Mouse (Mus musculus): ENCODE data around the gene Mrpl42.

The Mrpl42 gene

GRCm38 (mm10) chr10:95515293-95515931 is 13.7 kb upstream of the Mrpl42 start:
- peak; percentile 21 to 43 for DNase-seq (ENCODE audit: low spot score in 2 of 2)

DNA sequence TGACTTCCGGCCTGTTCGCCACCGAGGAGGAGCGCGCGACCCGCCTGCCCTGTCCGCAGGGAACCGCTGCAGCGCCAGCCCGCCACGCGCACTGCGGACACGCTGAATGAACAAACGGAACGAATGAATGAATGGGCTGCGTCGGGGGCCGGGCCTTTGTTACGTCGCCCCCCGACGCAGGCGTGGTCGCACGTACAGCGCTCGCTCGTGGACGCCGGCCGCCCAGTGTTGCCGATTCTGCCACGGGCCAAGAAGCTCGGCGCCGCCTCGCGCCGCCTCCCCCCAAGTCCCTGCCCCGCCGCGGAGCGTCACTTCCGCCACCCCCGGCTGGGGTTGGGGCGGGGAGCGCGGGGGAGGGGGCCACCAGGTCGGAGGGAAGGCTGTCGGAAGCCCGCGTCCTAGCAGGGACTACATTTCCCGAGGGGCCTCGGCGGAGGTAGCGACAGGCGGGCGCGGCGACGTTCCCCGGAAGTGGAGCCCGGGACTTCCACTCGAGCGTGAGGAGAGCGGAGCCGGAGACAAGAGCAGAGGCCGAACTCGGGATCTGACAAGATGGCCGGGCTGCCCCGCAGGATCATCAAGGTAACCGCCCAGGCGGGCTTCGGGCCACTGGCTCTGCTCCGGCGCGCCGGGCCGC is 13.0 kb upstream of the Mrpl42 start, which contains the start of gene Ube2n:
Gene Ube2n, plus strand, starts transcription at position 490 of the 637 bp plus-strand sequence.
- DNase-seq (ENCODE audit: low spot score in 2 of 2) = peak; percentile 98

GRCm38 (mm10) chr10:95513768-95514556 is 12.2 kb upstream of the Mrpl42 start:
- peak in 1 of 2 experiments; percentile 23 for DNase-seq (ENCODE audit: low spot score in 2 of 2)

GRCm38 (mm10) chr10:95512635-95513034 is 10.9 kb upstream of the Mrpl42 start:
- no peak for DNase-seq (ENCODE audit: low spot score in 2 of 2)

DNA sequence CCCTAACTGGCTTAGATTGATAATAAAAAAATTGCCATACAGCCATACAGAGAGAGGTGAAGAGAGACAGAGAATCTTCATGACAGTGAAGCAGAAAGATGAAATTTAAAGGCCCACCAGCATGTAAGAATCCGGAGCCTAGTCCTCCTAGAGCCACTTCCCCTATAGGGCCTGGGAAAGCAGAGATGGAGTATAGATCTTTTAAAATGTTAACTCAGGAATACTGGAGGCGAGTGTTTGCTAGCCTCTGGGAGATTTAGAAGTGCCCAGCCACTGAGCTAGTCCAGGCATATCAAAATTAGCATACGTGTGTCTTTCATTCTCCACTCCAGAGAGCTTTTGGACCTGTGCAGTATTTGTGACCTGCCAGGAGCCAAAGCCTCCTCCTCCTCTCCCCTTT is 7.5 kb upstream of the Mrpl42 start:
- no peak for DNase-seq (ENCODE audit: low spot score in 2 of 2)

DNA sequence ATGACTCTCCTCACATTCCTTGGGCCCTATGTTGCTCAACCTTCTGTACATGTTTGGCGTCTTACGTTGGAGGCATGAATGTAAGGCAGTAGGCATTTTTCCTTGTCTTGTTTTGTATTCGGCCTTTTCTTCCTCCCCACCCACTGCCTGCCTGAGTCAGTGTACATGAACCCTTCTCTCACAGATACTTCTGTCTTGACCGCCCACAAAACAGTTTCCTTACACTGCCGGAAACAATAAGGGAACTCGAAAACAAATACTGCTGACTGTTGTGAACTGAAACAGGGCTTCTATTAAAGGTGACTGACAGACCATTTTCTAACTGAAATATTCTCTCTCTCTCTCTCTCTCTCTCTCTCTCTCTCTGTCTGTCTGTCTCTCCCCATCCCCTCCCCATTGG is 7.1 kb upstream of the Mrpl42 start:
- peak in 1 of 2 experiments; percentile 31 for DNase-seq (ENCODE audit: low spot score in 2 of 2)

GRCm38 (mm10) chr10:95508126-95508525 is 6.4 kb upstream of the Mrpl42 start:
- DNase-seq (ENCODE audit: low spot score in 2 of 2) = peak in 1 of 2 experiments; percentile 24

DNA sequence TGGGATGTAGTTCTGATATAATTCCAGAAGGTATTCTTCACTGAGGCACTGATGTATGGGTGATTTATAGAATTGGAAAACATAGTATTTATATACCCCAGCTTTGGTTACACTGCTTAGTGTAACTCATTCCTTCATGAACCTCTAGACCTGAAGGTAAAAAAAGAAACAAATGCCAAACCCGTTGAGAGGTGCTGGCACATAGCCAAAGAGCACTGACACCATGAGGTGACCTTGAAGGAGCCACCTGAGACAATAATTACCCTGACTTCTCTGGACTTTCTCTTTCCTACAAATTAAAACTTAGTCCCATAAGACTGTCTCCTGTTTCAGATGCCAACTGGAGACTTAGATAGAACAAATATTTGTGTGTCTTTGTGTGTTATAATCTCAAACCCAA is 2.6 kb upstream of the Mrpl42 start:
- DNase-seq (ENCODE audit: low spot score in 2 of 2) = no peak

- DNase-seq (ENCODE audit: low spot score in 2 of 2) = no peak
Observed at GRCm38 (mm10) chr10:95503443-95504235, 1.9 kb upstream of the Mrpl42 start.

- DNase-seq (ENCODE audit: low spot score in 2 of 2) = no peak
Observed at GRCm38 (mm10) chr10:95501033-95501432, 707 bp downstream of the Mrpl42 start.

- no peak for DNase-seq (ENCODE audit: low spot score in 2 of 2)
Observed at GRCm38 (mm10) chr10:95494268-95494667, 7.5 kb downstream of the Mrpl42 start.

- peak in 1 of 2 experiments; percentile 26 for DNase-seq (ENCODE audit: low spot score in 2 of 2)
Observed at GRCm38 (mm10) chr10:95489653-95490052, 12.1 kb downstream of the Mrpl42 start.

- no peak for DNase-seq (ENCODE audit: low spot score in 2 of 2)
Observed at GRCm38 (mm10) chr10:95477516-95477915, 24.2 kb downstream of the Mrpl42 start.

GRCm38 (mm10) chr10:95475923-95476322 is 25.8 kb downstream of the Mrpl42 start:
- peak; percentile 47 to 65 for DNase-seq (ENCODE audit: low spot score in 2 of 2)

- DNase-seq (ENCODE audit: low spot score in 2 of 2) = no peak
Observed at GRCm38 (mm10) chr10:95471889-95472547, 29.7 kb downstream of the Mrpl42 start.

GRCm38 (mm10) chr10:95471186-95471585 is 30.6 kb downstream of the Mrpl42 start:
- no peak for DNase-seq (ENCODE audit: low spot score in 2 of 2)

GRCm38 (mm10) chr10:95468894-95469293 is 32.8 kb downstream of the Mrpl42 start:
- no peak for DNase-seq (ENCODE audit: low spot score in 2 of 2)

DNA sequence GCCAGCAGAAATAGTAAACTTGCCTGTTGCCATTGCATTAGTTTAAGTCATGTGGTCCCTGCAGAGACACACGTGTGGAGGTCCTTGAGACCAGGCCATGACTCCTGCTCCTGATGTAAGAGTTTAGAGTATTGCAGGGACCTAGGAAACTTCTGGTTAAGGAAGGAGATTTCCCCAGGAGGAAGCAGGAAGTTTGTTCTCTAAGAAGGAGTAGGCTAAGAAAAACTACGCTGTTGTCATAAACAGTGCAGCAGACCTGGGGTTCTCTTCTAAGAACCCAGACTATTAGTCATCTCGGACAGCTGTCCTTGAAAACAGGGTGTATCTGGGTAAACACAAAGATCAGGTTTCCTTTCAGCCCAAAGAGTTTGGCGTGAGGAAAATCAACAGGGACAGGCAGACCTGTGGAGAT is 36.2 kb downstream of the Mrpl42 start:
- no peak for DNase-seq (ENCODE audit: low spot score in 2 of 2)

DNA sequence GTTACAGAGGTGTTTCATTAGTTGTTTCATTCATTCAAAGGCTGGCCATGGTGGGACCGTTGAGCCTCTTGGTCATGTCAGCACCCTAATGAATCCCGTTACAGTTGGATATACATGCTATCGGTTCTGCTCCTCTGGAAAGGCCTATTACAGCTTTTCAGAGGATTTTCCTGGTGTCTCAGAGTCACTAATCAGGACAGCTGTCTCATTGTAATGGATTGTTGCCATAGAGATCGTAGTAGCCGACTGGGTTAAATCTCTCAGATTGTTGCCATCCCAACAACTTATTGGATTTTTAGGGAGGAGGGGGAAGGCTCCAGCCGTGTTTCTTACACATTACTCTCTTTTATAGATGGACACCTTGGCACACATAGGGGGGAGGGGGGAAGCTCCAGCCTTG is 37.2 kb downstream of the Mrpl42 start:
- DNase-seq (ENCODE audit: low spot score in 2 of 2) = no peak

DNA sequence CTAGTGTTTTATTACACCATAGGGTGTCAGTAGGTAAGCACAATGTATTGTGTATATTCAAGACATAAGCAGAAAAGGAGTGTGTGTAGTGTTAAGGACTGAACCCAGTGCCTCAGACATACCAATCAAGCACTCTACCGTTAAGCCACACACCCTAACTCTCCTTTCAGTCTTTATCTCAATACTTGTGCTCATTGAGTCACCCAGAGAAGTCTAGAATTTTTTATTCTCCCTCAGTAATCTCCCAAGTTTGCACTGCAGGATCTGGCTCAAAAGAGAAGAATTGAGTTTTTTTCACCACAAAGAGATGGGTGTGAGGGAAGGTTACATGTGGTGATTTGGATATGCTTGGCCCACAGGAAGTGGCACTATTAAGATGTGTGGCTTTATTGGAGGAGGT is 39.5 kb downstream of the Mrpl42 start:
- DNase-seq (ENCODE audit: low spot score in 2 of 2) = no peak

DNA sequence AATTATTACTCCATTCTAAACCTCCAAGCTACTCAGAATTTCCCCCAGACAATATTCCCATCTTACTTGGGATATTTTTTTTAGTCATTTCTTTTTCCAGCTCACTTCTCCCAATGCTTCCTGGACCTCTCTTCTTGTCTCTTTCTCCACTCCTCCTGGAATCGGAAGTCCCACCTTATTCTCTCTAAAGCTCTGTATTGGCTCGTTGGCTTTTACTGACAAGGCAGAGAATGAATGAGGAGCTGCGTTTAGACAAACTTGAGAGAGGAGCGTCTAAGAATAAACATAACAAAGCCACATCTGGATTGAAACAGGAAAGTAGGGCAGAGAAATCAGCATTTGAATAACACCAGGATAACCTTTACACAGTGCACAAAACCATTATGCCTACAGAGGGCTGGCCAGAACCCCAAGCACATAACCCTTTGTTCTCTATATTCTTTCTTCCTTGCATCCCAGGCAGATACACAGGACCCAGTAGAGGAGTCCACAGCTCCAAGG is 40.6 kb downstream of the Mrpl42 start:
- no peak for DNase-seq (ENCODE audit: low spot score in 2 of 2)

All from heart, adult 9 months (tissue).